Mouse (Mus musculus) heart, postnatal 25 days (tissue): ENCODE measurements around the gene Gm17509. TPM values are rescaled to one million over a fixed set of nuclear protein-coding genes. Genes with fewer than 3 reads are reported as not detected.

Source experiments
- DNase-seq: peaks from one replicate; pipeline ENCODE4 v3.0.0; 2022; ENCODE audit warnings: low spot score
- intact Hi-C: fragments of 180-260 bp; cut with DNase I; formaldehyde crosslinking; loops from one replicate; pipeline ENCODE4 v1.15.1; 2025
- total RNA-seq, 2 experiments: library from RNA; stranded (reverse); gene quantifications; 2 replicates each; pipeline ENCODE4 v1.2.3; 2021

Gene Gm17509
- not detected for total RNA-seq

- intact Hi-C loops = no loop called here
- peak; percentile 10 for DNase-seq
Measured at GRCm38 (mm10) chr13:117220501-117221321, at the start of gene Gm17509. TSS of gene Gm17509 (minus strand) at chr13:117221075.

- no peak for DNase-seq
- intact Hi-C loops = no loop called here
Measured at GRCm38 (mm10) chr13:117267963-117268362, 47.1 kb upstream of the Gm17509 start.

GRCm38 (mm10) chr13:117266156-117266555 is 45.3 kb upstream of the Gm17509 start:
- intact Hi-C loops = no loop called here
- no peak for DNase-seq

GRCm38 (mm10) chr13:117260704-117261103 is 39.8 kb upstream of the Gm17509 start:
- DNase-seq = no peak
- intact Hi-C loops = no loop called here

- DNase-seq = no peak
- intact Hi-C loops = no loop called here
Measured at GRCm38 (mm10) chr13:117242621-117243020, 21.7 kb upstream of the Gm17509 start.

- intact Hi-C loops = no loop called here
- no peak for DNase-seq
Measured at GRCm38 (mm10) chr13:117242063-117242462, 21.2 kb upstream of the Gm17509 start.

- no peak for DNase-seq
- intact Hi-C loops = no loop called here
Measured at GRCm38 (mm10) chr13:117237111-117237510, 16.2 kb upstream of the Gm17509 start.

GRCm38 (mm10) chr13:117235530-117236212 is 14.8 kb upstream of the Gm17509 start:
- no peak for DNase-seq

GRCm38 (mm10) chr13:117234486-117234885 is 13.6 kb upstream of the Gm17509 start:
- intact Hi-C loops = no loop called here
- DNase-seq = no peak

More at GRCm38 (mm10) chr13:117235530-117236212, 14.8 kb upstream of the Gm17509 start:
- intact Hi-C loops = no loop called here

- no peak for DNase-seq
- intact Hi-C loops = no loop called here
Measured at GRCm38 (mm10) chr13:117233808-117234207, 12.9 kb upstream of the Gm17509 start.

- no peak for DNase-seq
- intact Hi-C loops = no loop called here
Measured at GRCm38 (mm10) chr13:117230371-117231110, 9.7 kb upstream of the Gm17509 start.

GRCm38 (mm10) chr13:117225561-117225960 is 4.7 kb upstream of the Gm17509 start:
- no peak for DNase-seq
- intact Hi-C loops = no loop called here

- intact Hi-C loops = no loop called here
- no peak for DNase-seq
Measured at GRCm38 (mm10) chr13:117224901-117225300, 4.0 kb upstream of the Gm17509 start.

GRCm38 (mm10) chr13:117223125-117223524 is 2.2 kb upstream of the Gm17509 start:
- intact Hi-C loops = no loop called here

GRCm38 (mm10) chr13:117219871-117220500 is 889 bp downstream of the Gm17509 start:
- intact Hi-C loops = no loop called here
- DNase-seq = no peak

More at GRCm38 (mm10) chr13:117223125-117223524, 2.2 kb upstream of the Gm17509 start:
- no peak for DNase-seq

GRCm38 (mm10) chr13:117218092-117218491 is 2.8 kb downstream of the Gm17509 start:
- DNase-seq = no peak
- intact Hi-C loops = no loop called here

- no peak for DNase-seq
- intact Hi-C loops = no loop called here
Measured at GRCm38 (mm10) chr13:117217621-117218020, 3.3 kb downstream of the Gm17509 start.

- intact Hi-C loops = no loop called here
Measured at GRCm38 (mm10) chr13:117216752-117217363, 4.0 kb downstream of the Gm17509 start.

GRCm38 (mm10) chr13:117216126-117216525 is 4.7 kb downstream of the Gm17509 start:
- intact Hi-C loops = no loop called here
- no peak for DNase-seq

More at GRCm38 (mm10) chr13:117216752-117217363, 4.0 kb downstream of the Gm17509 start:
- DNase-seq = no peak

GRCm38 (mm10) chr13:117215481-117215880 is 5.4 kb downstream of the Gm17509 start:
- intact Hi-C loops = no loop called here
- no peak for DNase-seq
